Mouse (Mus musculus): ENCODE data around the gene Coro2b. TPM values are rescaled to one million over a fixed set of nuclear protein-coding genes. Genes with fewer than 3 reads are reported as not detected.

The Coro2b gene
- polyA plus RNA-seq, 2 experiments, result 10.3 to 20.8 TPM

- H3K4me3 ChIP-seq (replicated peaks; ENCODE audit: low read length), result no peak overlapping the region
- H3K27me3 ChIP-seq (ENCODE audit: control insufficient read depth, insufficient read depth, low read length), result no peaks in the 10 kb centered on the region
- H3K4me2 ChIP-seq (replicated peaks; ENCODE audit: low read depth, low read length, severe bottlenecking), result peak overlapping the region; percentile 35
- 0 out of 2 replicates have a peak, but pooled peaks cover 3% of the 10 kb centered on the region for H3K36me3 ChIP-seq (ENCODE audit: control insufficient read depth, insufficient read depth, low read length)
- no peaks in the 10 kb centered on the region for H3K9me3 ChIP-seq (ENCODE audit: control insufficient read depth, low read length)
- WGBS, result 5% methylated on average over 12 of the region's 12 CpGs
- ATAC-seq (ENCODE audit: low FRiP score, low read depth) (peak; percentile 86), DNase-seq (ENCODE audit: low spot score) (peak; percentile 90)
- 0 out of 2 replicates have a peak overlapping the region, but pooled peaks have one; percentile 38 for H3K9ac ChIP-seq (ENCODE audit: low read depth, low read length, severe bottlenecking)
- no peak for TF ChIP-seq POLR2A (IDR thresholded peaks at IDR 0.05; ENCODE audit: borderline replicate concordance, extremely low read depth, insufficient read depth, insufficient read length)
- H3K4me1 ChIP-seq (ENCODE audit: control insufficient read depth, insufficient read depth, low read length), result peaks cover 20% of the 10 kb centered on the region
- peak overlapping the region; percentile 76 for H3K27ac ChIP-seq (replicated peaks; ENCODE audit: low read depth, low read length)
These were observed 101.1 kb downstream of the Coro2b start for GRCm38 (mm10) chr9:62435613-62436318.

- H3K27ac ChIP-seq (replicated peaks; ENCODE audit: low read depth, low read length), result no peak overlapping the region
- 71% methylated on average over 15 of the region's 15 CpGs for WGBS
- H3K4me2 ChIP-seq (replicated peaks; ENCODE audit: low read depth, low read length, severe bottlenecking), result no peak overlapping the region
- DNase-seq (ENCODE audit: low spot score), result no peak
- H3K9ac ChIP-seq (ENCODE audit: low read depth, low read length, severe bottlenecking), result no peak overlapping the region
- TF ChIP-seq POLR2A (IDR thresholded peaks at IDR 0.05; ENCODE audit: borderline replicate concordance, extremely low read depth, insufficient read depth, insufficient read length), result no peak
- H3K36me3 ChIP-seq (ENCODE audit: control insufficient read depth, insufficient read depth, low read length), result peaks cover 11% of the 10 kb centered on the region; the same call in 1 of the 2 replicates
- peaks cover 11% of the 10 kb centered on the region for H3K4me1 ChIP-seq (ENCODE audit: control insufficient read depth, insufficient read depth, low read length)
- no peaks in the 10 kb centered on the region for H3K27me3 ChIP-seq (ENCODE audit: control insufficient read depth, insufficient read depth, low read length)
- no peak for ATAC-seq (ENCODE audit: low FRiP score, low read depth)
- H3K4me3 ChIP-seq (replicated peaks; ENCODE audit: low read length), result no peak overlapping the region
- H3K9me3 ChIP-seq (ENCODE audit: control insufficient read depth, low read length), result no peaks in the 10 kb centered on the region
These were observed 104.4 kb downstream of the Coro2b start for GRCm38 (mm10) chr9:62432261-62433060.

DNA sequence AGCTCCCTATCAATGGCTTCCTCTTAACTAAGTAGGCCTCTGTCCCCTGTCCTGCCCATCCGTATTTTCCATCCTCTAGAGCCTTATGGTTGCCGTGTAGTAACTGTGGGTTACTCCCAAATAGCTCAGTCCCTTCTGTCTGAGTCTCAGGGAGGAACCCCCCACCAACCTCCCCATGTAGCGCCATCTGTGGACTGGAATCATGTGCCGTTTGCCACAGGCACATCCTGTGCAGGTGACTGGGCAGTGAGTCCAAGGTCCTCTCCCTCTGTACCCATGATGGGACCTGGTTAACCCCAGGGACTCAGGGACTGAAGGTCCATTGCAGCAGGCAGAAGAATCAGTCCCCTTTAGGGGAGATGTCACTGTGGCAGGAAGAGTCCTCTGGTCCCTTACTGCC is 106.1 kb downstream of the Coro2b start:
- ATAC-seq (ENCODE audit: low FRiP score, low read depth), result no peak
- H3K27ac ChIP-seq (replicated peaks; ENCODE audit: low read depth, low read length), result no peak overlapping the region

GRCm38 (mm10) chr9:62427010-62427409 is 109.8 kb downstream of the Coro2b start:
- no peak overlapping the region for H3K4me3 ChIP-seq (replicated peaks; ENCODE audit: low read length)
- H3K4me1 ChIP-seq (ENCODE audit: control insufficient read depth, insufficient read depth, low read length), result no peaks in the 10 kb centered on the region
- H3K27me3 ChIP-seq (ENCODE audit: control insufficient read depth, insufficient read depth, low read length), result no peaks in the 10 kb centered on the region
- no peak for ATAC-seq (ENCODE audit: low FRiP score, low read depth)
- WGBS, result 85% methylated on average over 8 of the region's 8 CpGs
- no peak overlapping the region for H3K27ac ChIP-seq (replicated peaks; ENCODE audit: low read depth, low read length)
- TF ChIP-seq POLR2A (IDR thresholded peaks at IDR 0.05; ENCODE audit: borderline replicate concordance, extremely low read depth, insufficient read depth, insufficient read length), result no peak
- H3K4me2 ChIP-seq (replicated peaks; ENCODE audit: low read depth, low read length, severe bottlenecking), result no peak overlapping the region
- H3K36me3 ChIP-seq (ENCODE audit: control insufficient read depth, insufficient read depth, low read length), result peaks cover 14% of the 10 kb centered on the region
- no peak overlapping the region for H3K9ac ChIP-seq (ENCODE audit: low read depth, low read length, severe bottlenecking)
- H3K9me3 ChIP-seq (ENCODE audit: control insufficient read depth, low read length), result no peaks in the 10 kb centered on the region
- no peak for DNase-seq (ENCODE audit: low spot score)

More for the DNA sequence above, 106.1 kb downstream of the Coro2b start:
- Histone ChIP-seq H3K9me3 (ENCODE audit: control insufficient read depth, low read length) (no peaks in the 10 kb centered on the region), H3K4me2 (replicated peaks; ENCODE audit: low read depth, low read length, severe bottlenecking) (no peak overlapping the region), H3K9ac (ENCODE audit: low read depth, low read length, severe bottlenecking) (no peak overlapping the region), H3K36me3 (ENCODE audit: control insufficient read depth, insufficient read depth, low read length) (peaks cover 11% of the 10 kb centered on the region; the same call in 1 of the 2 replicates), H3K4me1 (ENCODE audit: control insufficient read depth, insufficient read depth, low read length) (peaks cover 7% of the 10 kb centered on the region), H3K27me3 (ENCODE audit: control insufficient read depth, insufficient read depth, low read length) (no peaks in the 10 kb centered on the region), H3K4me3 (replicated peaks; ENCODE audit: low read length) (no peak overlapping the region)
- no peak for DNase-seq (ENCODE audit: low spot score)
- TF ChIP-seq POLR2A (IDR thresholded peaks at IDR 0.05; ENCODE audit: borderline replicate concordance, extremely low read depth, insufficient read depth, insufficient read length), result no peak
- 84% methylated on average over 4 of the region's 4 CpGs for WGBS

- ATAC-seq (ENCODE audit: low FRiP score, low read depth) (no peak), DNase-seq (ENCODE audit: low spot score) (no peak)
- Histone ChIP-seq H3K4me2 (replicated peaks; ENCODE audit: low read depth, low read length, severe bottlenecking) (no peak overlapping the region), H3K9me3 (ENCODE audit: control insufficient read depth, low read length) (no peaks in the 10 kb centered on the region), H3K4me3 (replicated peaks; ENCODE audit: low read length) (no peak overlapping the region), H3K9ac (ENCODE audit: low read depth, low read length, severe bottlenecking) (no peak overlapping the region), H3K4me1 (ENCODE audit: control insufficient read depth, insufficient read depth, low read length) (no peaks in the 10 kb centered on the region), H3K27ac (replicated peaks; ENCODE audit: low read depth, low read length) (no peak overlapping the region), H3K36me3 (ENCODE audit: control insufficient read depth, insufficient read depth, low read length) (peaks cover 14% of the 10 kb centered on the region), H3K27me3 (ENCODE audit: control insufficient read depth, insufficient read depth, low read length) (no peaks in the 10 kb centered on the region)
- no peak for TF ChIP-seq POLR2A (IDR thresholded peaks at IDR 0.05; ENCODE audit: borderline replicate concordance, extremely low read depth, insufficient read depth, insufficient read length)
- WGBS, result 91% methylated on average over 6 of the region's 6 CpGs
These were observed 110.3 kb downstream of the Coro2b start for GRCm38 (mm10) chr9:62426531-62426930.

Data from limb, embryonic 14.5 days (tissue).